Mouse (Mus musculus) testis, adult 2 months (tissue): ENCODE data around the gene Mapk11.

Experiments
- CTCF ChIP-seq: fragments of 200-500 bp; IDR thresholded peaks from 2 replicates; pipeline ENCODE4 v1.5.1; 2012; ENCODE audit warnings: low read depth, mild to moderate bottlenecking, inconsistent platforms, low read length, moderate library complexity; ENCODE audit not compliant: control insufficient read depth, insufficient read depth, insufficient replicate concordance
- POLR2A ChIP-seq: fragments of 200-500 bp; IDR thresholded peaks from 2 replicates; pipeline ENCODE4 v1.6.1; 2012; ENCODE audit warnings: low read depth, mild to moderate bottlenecking, inconsistent platforms, low read length, moderate library complexity; ENCODE audit not compliant: control insufficient read depth

- no peak for TF ChIP-seq POLR2A
- no peak for TF ChIP-seq CTCF
These were observed 25.1 kb downstream of the Mapk11 start for GRCm38 (mm10) chr15:89124312-89124711.
